22 mouse cellular contexts compared by ENCODE assay signal in the genomic region with DNA sequence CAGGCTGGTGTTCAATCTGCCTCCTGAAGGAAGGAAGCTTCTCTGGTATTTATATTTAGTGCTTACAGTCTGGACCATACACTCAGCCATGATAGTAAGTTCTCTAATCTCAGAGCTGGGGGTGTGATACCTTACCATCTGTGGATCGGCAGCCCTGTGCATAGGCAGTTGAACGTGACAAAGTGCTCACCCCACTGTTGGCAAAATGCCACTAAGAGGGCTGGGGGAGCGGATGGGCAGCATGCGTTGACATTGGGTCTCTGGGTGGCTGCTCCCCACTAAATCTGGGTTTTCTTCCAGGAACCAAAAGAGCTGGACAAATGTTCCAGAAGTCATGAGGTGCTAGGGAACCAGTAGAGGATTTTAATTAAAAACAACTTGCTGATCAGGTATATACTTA.
A peak's percentile ranks its signal among the peaks of the same experiment; 100 is the strongest.
DNase-seq lines count a peak whose midpoint lies in the region; ATAC-seq lines count a peak whose summit lies in the region.
"Had no signal": no experiment of that assay in that cellular context is flagged by ENCODE, and none has a peak within 500 bp of the region (broad histone marks: within the 10 kb centered on the region; RNA-seq: fewer than 3 reads in every experiment).

No protein-coding gene starts in this region.

- H3K36me3 ChIP-seq in heart, embryonic 10.5 days = no peaks in the 10 kb centered on the region
- no peaks in the 10 kb centered on the region for H3K36me3 ChIP-seq in heart, embryonic 11.5 days (ENCODE audit: control insufficient read depth, insufficient read depth, low read length)
- H3K36me3 ChIP-seq: G1E had no signal

- no peak overlapping the region for H3K4me2 ChIP-seq in heart, embryonic 11.5 days

- intact Hi-C loops in heart, postnatal 25 days (cut with DNase I) = loop anchor here (10.0 kb wide), 1 partner anchor 258 kb away; no protein-coding TSS in a partner anchor
- intact Hi-C loops in left cerebral cortex, postnatal 4 days (cut with DNase I) = no loop called here

- H3K9ac ChIP-seq in heart, embryonic 11.5 days (ENCODE audit: low read depth, low read length) = no peak overlapping the region

- H3K27ac ChIP-seq in heart, embryonic 10.5 days = no peak overlapping the region
- no peak overlapping the region for H3K27ac ChIP-seq in heart, embryonic 11.5 days (ENCODE audit: low read depth, low read length)

- peak; percentile 51 to 70 for DNase-seq in cerebellum, postnatal 10 days
- DNase-seq in cerebellum, postnatal 4 days (ENCODE audit: low spot score in 2 of 2) = no peak
- DNase-seq in heart, adult 11 months = peak; percentile 82
- no peak for DNase-seq in heart, postnatal 25 days (ENCODE audit: low spot score)
- peak; percentile 19 for DNase-seq in heart, embryonic 10.5 days (ENCODE audit: low spot score)
- DNase-seq in left cerebral cortex, postnatal 4 days = peak; percentile 46
- no peak for DNase-seq in left cerebral cortex, adult 11 months (ENCODE audit: low spot score)
- DNase-seq: adrenal gland, adult 2 months; adrenal gland, adult 8-10 months; adrenal gland, postnatal 10 days; adrenal gland, postnatal 14 days; adrenal gland, postnatal 25 days; adrenal gland, postnatal 36 days; B cell, adult 2 months; cerebellum, adult 11 months; cerebellum, adult 11-12 months had no signal

- no peaks in the 10 kb centered on the region for H3K9me3 ChIP-seq in heart, embryonic 10.5 days
- H3K9me3 ChIP-seq in heart, embryonic 11.5 days (replicated peaks; ENCODE audit: control insufficient read depth, low read length) = no peaks in the 10 kb centered on the region

- 82% methylated on average over 4 of the region's 4 CpGs for WGBS in heart, embryonic 10.5 days
- WGBS in heart, embryonic 11.5 days (ENCODE audit: insufficient replicate concordance) = 68% methylated on average over 4 of the region's 4 CpGs

- no peak overlapping the region for H3K4me3 ChIP-seq in heart, embryonic 10.5 days
- no peak overlapping the region for H3K4me3 ChIP-seq in heart, embryonic 11.5 days (ENCODE audit: low read depth, low read length)

- H3K4me1 ChIP-seq in heart, embryonic 10.5 days = no peaks in the 10 kb centered on the region
- H3K4me1 ChIP-seq in heart, embryonic 11.5 days (ENCODE audit: control insufficient read depth, insufficient read depth, low read length) = no peaks in the 10 kb centered on the region

- no peaks in the 10 kb centered on the region for H3K27me3 ChIP-seq in heart, embryonic 10.5 days (ENCODE audit: insufficient read depth, poor library complexity, severe bottlenecking)
- no peaks in the 10 kb centered on the region for H3K27me3 ChIP-seq in heart, embryonic 11.5 days (ENCODE audit: control insufficient read depth, insufficient read depth, low read length)
- H3K27me3 ChIP-seq: CH12.LX had no signal

- ATAC-seq in heart, embryonic 11.5 days (replicated peaks; ENCODE audit: insufficient number of reproducible peaks, low FRiP score, low TSS enrichment) = no peak
- ATAC-seq: activated CD4-positive, CD25-positive, alpha-beta regulatory T cell, adult 4 months; CD4-positive, CD25-positive, alpha-beta regulatory T cell, adult 4 months; Patski had no signal

Comparison
In these comparisons a context has a peak if more than half of its experiments do, and no peak if none do; other contexts are left out.
1. DNase-seq: peak in cerebellum, postnatal 10 days (2 of 2), heart, adult 11 months (single experiment), heart, embryonic 10.5 days (single experiment) and left cerebral cortex, postnatal 4 days (single experiment); none in cerebellum, postnatal 4 days (0 of 2), heart, postnatal 25 days (single experiment) and left cerebral cortex, adult 11 months (single experiment).